Mouse (Mus musculus) heart, embryonic 16.5 days (tissue): ENCODE data around the gene Ifnar1. TPM values are rescaled to one million over a fixed set of nuclear protein-coding genes. Genes with fewer than 3 reads are reported as not detected.

Experiments
- ATAC-seq: fragments of 200-750 bp; cut with Nextera tagmentation; replicated peaks from 2 replicates; pipeline ENCODE4 v1.8.0; 2017; ENCODE audit warnings: moderate number of reproducible peaks; ENCODE audit not compliant: insufficient read depth, low FRiP score; ENCODE audit errors: extremely low read depth
- H3K27ac ChIP-seq: fragments of 300-500 bp; sonication (generic); 2 replicates; pipeline ENCODE4 v1.5.1; 2014; ENCODE audit warnings: mild to moderate bottlenecking, low read length, control low read depth, moderate library complexity
- H3K27me3 ChIP-seq: fragments of 300-500 bp; sonication (generic); 2 replicates; pipeline ENCODE4 v1.6.1; 2014; ENCODE audit warnings: low read length, mixed read lengths; ENCODE audit not compliant: control insufficient read depth, insufficient read depth
- H3K36me3 ChIP-seq: fragments of 300-500 bp; sonication (generic); 2 replicates; pipeline ENCODE4 v1.6.1; 2014; ENCODE audit not compliant: control insufficient read depth, insufficient read depth
- H3K4me1 ChIP-seq: fragments of 300-500 bp; sonication (generic); 2 replicates; pipeline ENCODE4 v1.6.1; 2014; ENCODE audit warnings: low read length, mixed read lengths; ENCODE audit not compliant: control insufficient read depth, insufficient read depth
- H3K4me2 ChIP-seq: fragments of 300-500 bp; sonication (generic); 2 replicates; pipeline ENCODE4 v1.6.1; 2014; ENCODE audit warnings: low read depth, mild to moderate bottlenecking, control low read depth, low read length
- H3K4me3 ChIP-seq: fragments of 300-500 bp; sonication (generic); 2 replicates; pipeline ENCODE4 v1.5.1; 2014; ENCODE audit warnings: mild to moderate bottlenecking, control low read depth, low read length
- H3K9ac ChIP-seq: fragments of 300-500 bp; sonication (generic); 2 replicates; pipeline ENCODE4 v1.6.1; 2014; ENCODE audit warnings: low read length, control low read depth
- H3K9me3 ChIP-seq: fragments of 300-500 bp; sonication (generic); replicated peaks from 2 replicates; pipeline ENCODE4 v1.6.1; 2016; ENCODE audit warnings: low read length; ENCODE audit not compliant: control insufficient read depth
- WGBS: fragments of 180-500 bp; shearing (Covaris S2); extraction: QIAGEN DNeasy Blood & Tissue Kit; methylation state at CpG from one replicate; pipeline ENCODE4 v1.1.7; 2014; 5-methylcytosine and 5-hydroxymethylcytosine counted together
- polyA plus RNA-seq: library from polyadenylated mRNA; unstranded; fragments of >200 nt; fragmentation: Nextera tagmentation; extraction: Ambion mirVana; gene quantifications from 2 replicates; pipeline ENCODE4 v1.2.1, GENCODE M21; 2015

Ifnar1 gene
- polyA plus RNA-seq, 1 experiment from 2014 or later: 40.9 TPM

DNA sequence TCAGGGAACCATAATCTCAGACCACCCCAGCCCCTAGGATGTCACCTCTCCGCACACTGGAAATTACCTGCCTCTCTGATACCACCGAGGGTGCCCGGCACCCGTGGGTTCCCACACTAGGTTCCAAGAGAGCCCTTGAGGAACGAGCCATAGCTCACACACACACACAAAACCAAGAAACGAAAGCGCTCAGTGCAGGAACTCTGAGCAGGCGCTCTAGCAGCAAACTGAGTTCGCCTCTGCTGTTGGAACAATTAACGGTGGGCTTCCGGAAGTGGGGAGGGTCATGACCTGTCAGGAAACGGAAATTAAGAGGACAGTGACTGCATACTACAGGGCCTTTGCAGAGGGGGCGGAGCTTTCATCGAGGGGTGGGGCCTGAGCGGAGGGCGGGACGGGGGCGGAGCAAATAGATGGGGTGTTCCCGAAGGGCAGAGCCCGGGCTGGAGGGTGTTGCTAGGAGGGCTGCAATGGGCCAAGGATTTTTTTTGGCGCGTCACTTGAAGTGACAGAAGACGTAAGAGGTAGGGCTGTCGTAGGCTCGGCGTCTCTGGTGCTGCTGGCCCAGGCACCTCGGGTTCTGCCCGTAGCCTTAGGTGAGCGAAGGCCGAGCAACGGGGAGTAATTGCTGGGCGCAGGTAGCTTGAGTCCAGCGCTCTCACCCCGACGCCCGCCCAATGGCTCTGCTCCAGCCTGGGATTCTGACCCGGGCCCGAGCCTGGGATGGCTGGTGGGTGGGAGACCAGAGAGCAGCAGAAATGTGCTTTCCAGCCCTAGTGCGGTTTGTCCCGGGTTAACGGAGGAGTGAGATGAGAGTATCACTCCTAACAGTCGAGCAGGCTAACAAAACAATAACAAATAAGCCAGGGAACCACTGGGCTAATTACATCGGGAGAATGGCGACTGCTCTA is 20.2 kb upstream of the Ifnar1 start:
- Histone ChIP-seq H3K4me3 (peak overlapping the region; percentile 61), H3K4me2 (peak overlapping the region; percentile 84), H3K36me3 (0 out of 2 replicates have a peak, but pooled peaks cover 2% of the 10 kb centered on the region), H3K27ac (peak overlapping the region; percentile 91), H3K9ac (peak overlapping the region; percentile 78), H3K9me3 (0 out of 2 replicates have a peak, but pooled peaks cover 2% of the 10 kb centered on the region), H3K4me1 (peaks cover 28% of the 10 kb centered on the region), H3K27me3 (no peaks in the 10 kb centered on the region)
- 2% methylated on average over 44 of the region's 44 CpGs for WGBS
- peak; percentile 92 for ATAC-seq

DNA sequence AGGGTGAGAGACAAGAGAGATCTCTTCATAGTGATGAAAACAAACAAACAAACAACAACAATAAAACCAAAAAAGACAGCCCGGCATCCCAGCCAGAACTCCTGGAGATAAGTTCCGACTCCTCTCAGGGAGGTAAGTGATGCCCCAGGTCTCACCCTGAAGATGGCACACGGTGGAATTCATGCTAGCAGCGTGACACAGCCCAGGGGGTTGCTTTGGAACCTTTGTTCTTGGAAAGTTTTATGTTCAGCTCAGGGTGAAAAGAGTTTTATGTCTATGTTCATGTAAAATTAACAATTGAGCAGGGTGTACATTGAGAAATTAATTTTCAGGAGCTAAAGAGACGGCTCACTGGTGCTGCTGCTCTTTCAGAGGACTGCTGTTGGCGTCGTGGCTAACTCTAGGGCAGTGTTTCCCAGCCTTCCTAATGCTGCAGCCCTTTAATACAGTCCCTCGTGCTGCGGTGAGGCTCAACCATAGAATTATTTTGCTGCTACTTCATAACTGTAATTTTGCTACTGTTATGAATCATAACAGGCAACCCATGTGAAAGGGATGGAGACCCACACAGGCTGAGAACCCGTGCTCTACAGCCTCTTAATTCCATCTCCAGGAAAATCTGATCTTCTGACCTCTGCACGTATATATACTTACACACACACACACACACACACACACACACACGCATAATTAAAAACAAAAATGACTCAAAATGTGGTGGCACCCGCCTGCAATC is 19.4 kb upstream of the Ifnar1 start:
- H3K36me3 ChIP-seq: 0 out of 2 replicates have a peak, but pooled peaks cover 2% of the 10 kb centered on the region
- no peak overlapping the region; the same call in 1 of the 2 replicates for H3K27ac ChIP-seq
- 0 out of 2 replicates have a peak, but pooled peaks cover 2% of the 10 kb centered on the region for H3K9me3 ChIP-seq
- peak overlapping the region; percentile 61 for H3K4me3 ChIP-seq
- H3K4me2 ChIP-seq: peak overlapping the region; percentile 84
- no peaks in the 10 kb centered on the region for H3K27me3 ChIP-seq
- H3K4me1 ChIP-seq: peaks cover 28% of the 10 kb centered on the region
- 43% methylated on average over 13 of the region's 13 CpGs for WGBS
- H3K9ac ChIP-seq: peak overlapping the region; percentile 69
- no peak for ATAC-seq

GRCm38 (mm10) chr16:91466566-91466965 is 18.5 kb upstream of the Ifnar1 start:
- no peak overlapping the region for H3K4me2 ChIP-seq
- no peak overlapping the region for H3K4me3 ChIP-seq
- peak overlapping the region; percentile 20; the same call in 1 of the 2 replicates for H3K27ac ChIP-seq
- H3K9me3 ChIP-seq: 0 out of 2 replicates have a peak, but pooled peaks cover 2% of the 10 kb centered on the region
- H3K9ac ChIP-seq: no peak overlapping the region
- peaks cover 28% of the 10 kb centered on the region for H3K4me1 ChIP-seq
- ATAC-seq: peak; percentile 14; the same call in 1 of the 2 replicates
- H3K36me3 ChIP-seq: 0 out of 2 replicates have a peak, but pooled peaks cover 2% of the 10 kb centered on the region
- 55% methylated on average over 6 of the region's 6 CpGs for WGBS
- no peaks in the 10 kb centered on the region for H3K27me3 ChIP-seq

GRCm38 (mm10) chr16:91470470-91470869 is 14.6 kb upstream of the Ifnar1 start:
- Histone ChIP-seq H3K9me3 (0 out of 2 replicates have a peak, but pooled peaks cover 2% of the 10 kb centered on the region), H3K36me3 (0 out of 2 replicates have a peak, but pooled peaks cover 2% of the 10 kb centered on the region), H3K4me2 (no peak overlapping the region), H3K27me3 (no peaks in the 10 kb centered on the region), H3K9ac (no peak overlapping the region), H3K4me1 (peaks cover 13% of the 10 kb centered on the region), H3K4me3 (no peak overlapping the region), H3K27ac (no peak overlapping the region)
- no peak for ATAC-seq
- 62% methylated on average over 3 of the region's 3 CpGs for WGBS

- Histone ChIP-seq H3K4me1 (peaks cover 3% of the 10 kb centered on the region), H3K27ac (no peak overlapping the region), H3K4me3 (no peak overlapping the region), H3K36me3 (0 out of 2 replicates have a peak, but pooled peaks cover 2% of the 10 kb centered on the region), H3K9me3 (0 out of 2 replicates have a peak, but pooled peaks cover 2% of the 10 kb centered on the region), H3K4me2 (no peak overlapping the region), H3K27me3 (no peaks in the 10 kb centered on the region), H3K9ac (no peak overlapping the region)
- 64% methylated on average over 6 of the region's 6 CpGs for WGBS
- ATAC-seq: no peak
Observed at GRCm38 (mm10) chr16:91471481-91471880, 13.6 kb upstream of the Ifnar1 start.

DNA sequence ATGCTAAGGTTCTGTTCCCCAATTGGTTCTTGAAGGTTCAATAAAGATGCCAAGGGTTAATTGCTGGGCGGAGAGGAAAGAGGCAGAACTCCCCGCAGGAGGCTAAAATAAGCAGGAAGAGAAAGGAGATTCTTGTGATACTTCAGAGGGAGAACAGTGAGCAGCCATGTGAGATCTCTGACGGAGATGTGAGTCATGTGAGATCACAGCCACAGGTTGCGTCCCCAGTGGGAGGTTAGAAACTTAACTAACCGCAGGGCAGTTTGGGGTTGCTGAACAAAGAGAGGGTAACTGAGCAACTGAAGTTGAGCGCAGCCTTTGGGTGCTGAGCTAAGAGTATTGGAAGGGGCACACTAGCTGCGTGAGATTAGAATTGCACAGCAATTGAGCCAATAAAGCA is 9.3 kb upstream of the Ifnar1 start:
- no peak overlapping the region for H3K4me2 ChIP-seq
- no peak overlapping the region for H3K9ac ChIP-seq
- H3K4me1 ChIP-seq: no peaks in the 10 kb centered on the region
- no peaks in the 10 kb centered on the region for H3K36me3 ChIP-seq
- H3K27me3 ChIP-seq: no peaks in the 10 kb centered on the region
- no peaks in the 10 kb centered on the region for H3K9me3 ChIP-seq
- whole genome bisulfite sequencing: 42% methylated on average over 7 of the region's 7 CpGs
- 0 out of 2 replicates have a peak, but pooled peaks have one; percentile 37 for ATAC-seq
- H3K4me3 ChIP-seq: no peak overlapping the region
- H3K27ac ChIP-seq: no peak overlapping the region

- Histone ChIP-seq H3K27ac (no peak overlapping the region), H3K27me3 (no peaks in the 10 kb centered on the region), H3K4me3 (no peak overlapping the region), H3K9me3 (no peaks in the 10 kb centered on the region), H3K36me3 (no peaks in the 10 kb centered on the region), H3K9ac (no peak overlapping the region), H3K4me1 (no peaks in the 10 kb centered on the region), H3K4me2 (no peak overlapping the region)
- no peak for ATAC-seq
- 50% methylated on average over 1 of the region's 1 CpGs for WGBS
Observed at GRCm38 (mm10) chr16:91478067-91478466, 7.0 kb upstream of the Ifnar1 start.

- Histone ChIP-seq H3K4me2 (no peak overlapping the region), H3K27ac (no peak overlapping the region), H3K9ac (no peak overlapping the region), H3K9me3 (no peaks in the 10 kb centered on the region), H3K4me1 (peaks cover 3% of the 10 kb centered on the region; the same call in 1 of the 2 replicates), H3K27me3 (no peaks in the 10 kb centered on the region), H3K4me3 (no peak overlapping the region), H3K36me3 (no peaks in the 10 kb centered on the region)
- ATAC-seq: no peak
Observed at GRCm38 (mm10) chr16:91480517-91480916, 4.5 kb upstream of the Ifnar1 start.
